26 mouse cellular contexts compared by ENCODE assay signal in genomic region chr6:72117322-72117968, GRCm38 (mm10). TPM values are rescaled to one million over a fixed set of nuclear protein-coding genes. Genes with fewer than 3 reads are reported as not detected.
DNase-seq lines count a peak whose midpoint lies in the region; ATAC-seq and TF ChIP-seq lines count a peak whose summit lies in the region.
"Had no signal": no experiment of that assay in that cellular context is flagged by ENCODE, and none has a peak within 500 bp of the region (broad histone marks: within the 10 kb centered on the region; RNA-seq: fewer than 3 reads in every experiment).

No protein-coding gene starts in this region.

- H3K27ac ChIP-seq in intestine, embryonic 15.5 days = no peak overlapping the region
- no peak overlapping the region for H3K27ac ChIP-seq in intestine, postnatal 0 days (ENCODE audit: low read depth, low read length)
- no peak overlapping the region for H3K27ac ChIP-seq in MEL (ENCODE audit: control insufficient read depth, low read depth, low read length)
- H3K27ac ChIP-seq in brown adipose tissue, adult 24 weeks (replicated peaks; ENCODE audit: low read depth, low read length) = no peak overlapping the region
- H3K27ac ChIP-seq in liver, postnatal 0 days (ENCODE audit: low read depth) = peak overlapping the region; percentile 82
- H3K27ac ChIP-seq: embryonic facial prominence, embryonic 12.5 days; embryonic facial prominence, embryonic 15.5 days; hindbrain, embryonic 10.5 days; hindbrain, embryonic 13.5 days; hindbrain, postnatal 0 days had no signal

- no peaks in the 10 kb centered on the region for H3K9me3 ChIP-seq in intestine, embryonic 15.5 days
- H3K9me3 ChIP-seq in intestine, postnatal 0 days (ENCODE audit: control insufficient read depth) = no peaks in the 10 kb centered on the region
- H3K9me3 ChIP-seq in MEL (replicated peaks; ENCODE audit: insufficient read depth, low read length) = no peaks in the 10 kb centered on the region
- H3K9me3 ChIP-seq in liver, postnatal 0 days (ENCODE audit: low read length) = no peaks in the 10 kb centered on the region
- H3K9me3 ChIP-seq: embryonic facial prominence, embryonic 12.5 days; embryonic facial prominence, embryonic 15.5 days; G1E; hindbrain, embryonic 10.5 days; hindbrain, embryonic 13.5 days had no signal

- WGBS in intestine, embryonic 15.5 days = 38% methylated on average over 8 of the region's 8 CpGs
- WGBS in intestine, postnatal 0 days = 37% methylated on average over 8 of the region's 8 CpGs
- WGBS in liver, postnatal 0 days (ENCODE audit: insufficient replicate concordance) = 62% methylated on average over 8 of the region's 8 CpGs

- DNase-seq in MEL (ENCODE audit: low read depth, low spot score) = no peak
- DNase-seq in liver, postnatal 0 days = no peak
- no peak for DNase-seq in adrenal gland, postnatal 25 days
- DNase-seq in lung, postnatal 4 days = no peak
- DNase-seq: adrenal gland, adult 2 months; adrenal gland, postnatal 14 days; B cell, adult 2 months; cerebellum, adult 11 months; cerebellum, adult 2 months; cerebellum, adult 9-11 months; cerebellum, postnatal 25 days; gastrocnemius, postnatal 14 days; heart, adult 11 months had no signal

- H3K36me3 ChIP-seq in intestine, embryonic 15.5 days = no peaks in the 10 kb centered on the region
- no peaks in the 10 kb centered on the region for H3K36me3 ChIP-seq in intestine, postnatal 0 days (ENCODE audit: control insufficient read depth, insufficient read depth)
- H3K36me3 ChIP-seq in MEL (ENCODE audit: control insufficient read depth in 1 of 2, insufficient read depth in 2 of 2, low read length in 2 of 2) = peaks cover 7 to 17% of the 10 kb centered on the region in 2 experiments
- H3K36me3 ChIP-seq in liver, postnatal 0 days (replicated peaks; ENCODE audit: insufficient read depth, low read length) = peaks cover 40% of the 10 kb centered on the region
- H3K36me3 ChIP-seq: embryonic facial prominence, embryonic 12.5 days; embryonic facial prominence, embryonic 15.5 days; hindbrain, embryonic 10.5 days; hindbrain, embryonic 13.5 days had no signal

- no peak; a peak in 1 of 4 replicates for TF ChIP-seq EP300 in MEL (IDR thresholded peaks at IDR 0.05; ENCODE audit: low read depth in 1 of 2, low read length in 2 of 2)
- TF ChIP-seq EP300 in liver, postnatal 0 days (IDR thresholded peaks at IDR 0.05; ENCODE audit: low read depth) = no peak

- H3K79me2 ChIP-seq in MEL (ENCODE audit: control insufficient read depth, insufficient read depth, low read length, poor library complexity) = peaks cover 16% of the 10 kb centered on the region

- TF ChIP-seq RAD21 in MEL (IDR thresholded peaks at IDR 0.05; ENCODE audit: low read depth, low read length) = no peak

- H3K9ac ChIP-seq in intestine, embryonic 15.5 days = no peak overlapping the region
- H3K9ac ChIP-seq in intestine, postnatal 0 days (ENCODE audit: low read depth, low read length) = no peak overlapping the region
- no peak overlapping the region for H3K9ac ChIP-seq in MEL (ENCODE audit: control insufficient read depth, low read depth, low read length, poor library complexity, severe bottlenecking)
- H3K9ac ChIP-seq in liver, postnatal 0 days (replicated peaks) = peak overlapping the region; percentile 57
- H3K9ac ChIP-seq: embryonic facial prominence, embryonic 12.5 days; embryonic facial prominence, embryonic 15.5 days; hindbrain, embryonic 13.5 days had no signal

- peak; percentile 31; the same call in 1 of the 2 replicates for ATAC-seq in intestine, embryonic 15.5 days
- no peak for ATAC-seq in intestine, postnatal 0 days
- no peak for ATAC-seq in liver, postnatal 0 days
- ATAC-seq: forebrain, embryonic 14.5 days; hindbrain, postnatal 0 days; inflammation-experienced regulatory T-cells, adult 6 months had no signal

- no peak for TF ChIP-seq POLR2A in MEL (IDR thresholded peaks at IDR 0.05; ENCODE audit: control insufficient read depth in 1 of 2, insufficient read depth in 1 of 2, low read depth in 1 of 2, low read length in 2 of 2, poor library complexity in 1 of 2)

- no peak overlapping the region for H3K4me3 ChIP-seq in intestine, embryonic 15.5 days (replicated peaks)
- no peak overlapping the region for H3K4me3 ChIP-seq in intestine, postnatal 0 days (ENCODE audit: low read depth, low read length)
- no peak overlapping the region for H3K4me3 ChIP-seq in MEL (ENCODE audit: control insufficient read depth in 1 of 2, insufficient read depth in 1 of 2, low read depth in 2 of 2, low read length in 2 of 2)
- H3K4me3 ChIP-seq in brown adipose tissue, adult 24 weeks (ENCODE audit: insufficient read depth, low read depth, low read length) = peak overlapping the region; percentile 21
- H3K4me3 ChIP-seq in liver, postnatal 0 days (ENCODE audit: low read depth, low read length) = peak overlapping the region; percentile 48
- H3K4me3 ChIP-seq: embryonic facial prominence, embryonic 12.5 days; embryonic facial prominence, embryonic 15.5 days; hindbrain, embryonic 10.5 days; hindbrain, embryonic 13.5 days had no signal

- H3K4me1 ChIP-seq in intestine, embryonic 15.5 days (replicated peaks) = no peaks in the 10 kb centered on the region
- H3K4me1 ChIP-seq in intestine, postnatal 0 days (replicated peaks; ENCODE audit: control insufficient read depth, insufficient read depth, low read length) = no peaks in the 10 kb centered on the region
- H3K4me1 ChIP-seq in MEL (ENCODE audit: control insufficient read depth in 1 of 2, insufficient read depth in 2 of 2, low read length in 2 of 2) = peaks cover 10 to 19% of the 10 kb centered on the region in 2 experiments
- H3K4me1 ChIP-seq in brown adipose tissue, adult 24 weeks (ENCODE audit: control insufficient read depth, insufficient read depth, insufficient read length, low read length) = no peaks in the 10 kb centered on the region
- peaks cover 50% of the 10 kb centered on the region for H3K4me1 ChIP-seq in liver, postnatal 0 days (ENCODE audit: insufficient read depth)

- no peaks in the 10 kb centered on the region for H3K27me3 ChIP-seq in intestine, embryonic 15.5 days (replicated peaks)
- no peaks in the 10 kb centered on the region for H3K27me3 ChIP-seq in intestine, postnatal 0 days (replicated peaks; ENCODE audit: control insufficient read depth, insufficient read depth, low read length)
- no peaks in the 10 kb centered on the region for H3K27me3 ChIP-seq in MEL (ENCODE audit: control insufficient read depth in 1 of 2, insufficient read depth in 2 of 2, low read length in 2 of 2)
- no peaks in the 10 kb centered on the region for H3K27me3 ChIP-seq in liver, postnatal 0 days (ENCODE audit: insufficient read depth, low read length)
- H3K27me3 ChIP-seq: CH12.LX; embryonic facial prominence, embryonic 12.5 days; embryonic facial prominence, embryonic 15.5 days; hindbrain, embryonic 13.5 days had no signal

- TF ChIP-seq CTCF in intestine, postnatal 0 days (IDR thresholded peaks at IDR 0.05; ENCODE audit: low read depth) = no peak
- TF ChIP-seq CTCF in MEL (IDR thresholded peaks at IDR 0.05 in 2 of 3, conservative IDR thresholded peaks at IDR 0.05 in 1 of 3; ENCODE audit: control insufficient read depth in 1 of 3, insufficient read depth in 1 of 3, low read depth in 2 of 3, low read length in 3 of 3, poor library complexity in 1 of 3, severe bottlenecking in 1 of 3) = no peak
- TF ChIP-seq CTCF in liver, postnatal 0 days (IDR thresholded peaks at IDR 0.05; ENCODE audit: low read depth) = no peak

- H3K4me2 ChIP-seq in intestine, embryonic 15.5 days (replicated peaks) = no peak overlapping the region
- H3K4me2 ChIP-seq in intestine, postnatal 0 days (replicated peaks; ENCODE audit: low read depth) = no peak overlapping the region
- H3K4me2 ChIP-seq in liver, postnatal 0 days (ENCODE audit: low read depth, low read length) = peak overlapping the region; percentile 67
- H3K4me2 ChIP-seq: embryonic facial prominence, embryonic 12.5 days; embryonic facial prominence, embryonic 15.5 days; heart, embryonic 11.5 days; hindbrain, embryonic 13.5 days had no signal

TF ChIP-seq in MEL, 35 proteins besides CTCF, POLR2A, EP300 and RAD21:
- TF ChIP-seq GATA1 (IDR thresholded peaks at IDR 0.05; ENCODE audit: low read depth, low read length) = peak; percentile 54
- TF ChIP-seq MEF2A (IDR thresholded peaks at IDR 0.05; ENCODE audit: extremely low read depth, insufficient replicate concordance, low read depth, low read length, poor library complexity, severe bottlenecking) = no peak
- TF ChIP-seq ZMIZ1 (IDR thresholded peaks at IDR 0.05; ENCODE audit: low read depth, low read length) = no peak

RNA-seq across cellular contexts. Expression of gene St3gal5, which starts 20.1 kb away (rescaled TPM):
- 19.4 and 24.0 TPM in 2 replicates for polyA plus RNA-seq in intestine, embryonic 15.5 days (2015; fragmentation: Nextera tagmentation; extraction: Ambion mirVana)
- polyA plus RNA-seq in intestine, postnatal 0 days (2015; fragmentation: Nextera tagmentation; extraction: Ambion mirVana) = 68.4 and 69.0 TPM in 2 replicates
- total RNA-seq in MEL (2012; rRNA removed) = 20.1 and 24.4 TPM in 2 replicates
- 10 to 100 TPM in 1 of 2 experiments, not detected in 1; 51.8 TPM for polyA plus RNA-seq in MEL (2012; ENCODE audit: insufficient read depth in 1 of 2, insufficient read length in 2 of 2, low read depth in 1 of 2, low replicate concordance in 2 of 2, missing spikeins in 1 of 2)
- 20.7 and 69.6 TPM in 2 replicates for polyA plus RNA-seq in brown adipose tissue, adult 24 weeks (2012; ENCODE audit: insufficient read depth, insufficient read length, missing spikeins)
- 175 and 212 TPM in 2 replicates for polyA plus RNA-seq in liver, postnatal 0 days (2015; fragmentation: Nextera tagmentation; extraction: Ambion mirVana)
- 93.4 and 102 TPM in 2 replicates for total RNA-seq in adrenal gland, postnatal 25 days (2021)

Comparison
In these comparisons a context has a peak if more than half of its experiments do, and no peak if none do; other contexts are left out.
1. H3K4me3 ChIP-seq: peak in brown adipose tissue, adult 24 weeks (single experiment) and liver, postnatal 0 days (single experiment); none in intestine, embryonic 15.5 days (single experiment), intestine, postnatal 0 days (single experiment) and MEL (0 of 2).